Mouse (Mus musculus): ENCODE data around the gene Rab42.
A peak's percentile ranks its signal among the peaks of the same experiment; 100 is the strongest.

Rab42 gene

GRCm38 (mm10) chr4:132302939-132303479 lies at the start of gene Rab42:
Gene Rab42 (minus strand): TSS chr4:132303385.
- peak; percentile 23 to 57 for DNase-seq

- peak; percentile 24 to 34 for DNase-seq
Observed at GRCm38 (mm10) chr4:132352739-132353138, 49.6 kb upstream of the Rab42 start.

DNA sequence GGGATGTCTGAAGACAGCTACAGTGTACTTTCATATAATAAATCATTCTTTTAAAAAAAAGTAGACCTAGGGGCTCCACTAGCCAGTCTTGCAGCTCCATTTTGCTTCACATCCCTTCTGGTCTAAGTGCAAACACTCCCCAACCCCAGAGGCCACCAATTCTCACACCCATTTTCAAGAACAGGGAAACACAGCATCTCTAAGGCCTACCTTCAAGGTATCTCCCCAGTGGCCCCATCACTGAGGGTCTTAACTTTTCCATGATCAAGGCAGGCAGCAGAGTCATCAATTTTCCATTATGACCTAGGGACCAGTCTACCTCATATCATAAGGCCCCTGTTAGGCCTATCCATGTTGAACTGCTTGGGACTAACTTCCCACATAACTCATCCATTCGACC lies 48.2 kb upstream of the Rab42 start:
- no peak for DNase-seq

- DNase-seq: no peak
Observed at GRCm38 (mm10) chr4:132350854-132351253, 47.7 kb upstream of the Rab42 start.

DNA sequence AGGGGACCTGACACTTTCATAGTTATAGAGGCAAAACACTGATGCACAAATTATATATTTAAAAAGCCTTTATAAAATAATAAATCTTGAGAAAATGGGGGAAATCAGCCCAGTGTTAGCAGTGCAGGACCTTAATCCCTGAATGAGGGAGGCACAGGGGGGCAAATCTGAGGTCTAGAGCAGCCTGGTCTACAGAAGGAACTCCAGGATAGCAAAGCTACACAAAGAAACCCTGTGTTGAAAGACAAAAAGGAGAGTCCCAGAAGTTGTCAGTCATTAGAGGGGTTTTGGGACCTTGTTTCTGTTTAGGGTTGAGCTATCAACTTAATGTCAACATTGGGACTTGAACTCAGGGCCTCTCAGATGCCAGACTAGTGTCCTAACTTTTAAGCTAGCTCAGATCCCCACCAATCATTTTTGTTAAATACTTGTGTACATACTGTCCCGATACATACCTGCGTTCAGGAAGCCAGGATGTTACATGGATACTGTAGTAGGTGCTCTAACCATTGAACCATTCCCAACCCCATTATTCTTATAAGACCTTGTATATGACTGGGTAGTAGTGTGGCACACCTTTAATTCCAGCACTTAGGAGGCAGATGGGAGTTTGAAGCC lies 47.0 kb upstream of the Rab42 start:
- DNase-seq: no peak

DNA sequence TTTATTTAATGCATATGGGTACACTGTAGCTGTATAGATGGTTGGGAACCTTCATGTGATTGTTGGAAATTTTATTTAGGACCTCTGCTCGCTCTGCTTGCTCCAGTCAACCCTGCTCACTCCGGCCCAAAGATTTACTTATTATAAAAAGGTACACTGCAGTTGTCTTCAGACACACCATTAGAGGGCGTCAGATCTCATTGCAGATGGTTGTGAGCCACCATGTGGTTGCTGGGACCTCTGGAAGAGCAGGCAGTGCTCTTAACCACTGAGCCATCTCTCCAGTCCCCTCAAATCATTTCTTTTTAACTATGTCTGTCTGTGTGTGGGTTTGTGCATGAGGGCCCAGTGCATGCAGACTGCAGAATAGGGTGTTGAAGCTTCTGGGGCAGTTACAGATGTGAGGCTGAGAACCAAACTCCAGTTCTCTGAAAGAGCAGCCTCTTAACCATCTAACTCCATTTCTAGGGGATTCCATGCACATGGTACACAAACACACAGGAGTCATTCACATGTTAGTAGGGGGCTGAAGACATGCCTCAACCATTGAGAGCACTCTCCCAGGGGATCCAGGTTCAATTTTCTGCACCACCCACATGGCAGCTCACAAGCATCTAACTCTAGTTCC lies 46.4 kb upstream of the Rab42 start:
- no peak for DNase-seq

DNA sequence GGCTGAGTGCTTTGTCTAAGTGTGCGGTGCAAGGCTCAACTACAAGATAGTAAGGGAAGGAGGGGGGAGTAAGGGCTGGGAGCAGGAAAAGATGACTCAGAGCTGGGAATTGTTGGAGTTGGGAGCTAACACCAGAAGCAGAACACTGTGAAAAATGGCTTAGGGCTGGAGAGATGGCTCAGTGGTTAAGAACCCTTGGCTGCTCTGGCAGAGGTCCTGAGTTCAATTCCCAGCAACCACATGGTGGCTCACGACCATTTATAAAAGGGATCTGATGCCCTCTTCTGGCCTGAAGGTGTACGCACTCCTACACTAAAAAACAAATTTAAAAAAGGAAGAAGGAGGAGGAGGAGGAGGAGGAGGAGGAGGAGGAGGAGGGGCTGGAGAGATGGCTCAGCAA lies 43.5 kb upstream of the Rab42 start:
- DNase-seq: no peak

DNA sequence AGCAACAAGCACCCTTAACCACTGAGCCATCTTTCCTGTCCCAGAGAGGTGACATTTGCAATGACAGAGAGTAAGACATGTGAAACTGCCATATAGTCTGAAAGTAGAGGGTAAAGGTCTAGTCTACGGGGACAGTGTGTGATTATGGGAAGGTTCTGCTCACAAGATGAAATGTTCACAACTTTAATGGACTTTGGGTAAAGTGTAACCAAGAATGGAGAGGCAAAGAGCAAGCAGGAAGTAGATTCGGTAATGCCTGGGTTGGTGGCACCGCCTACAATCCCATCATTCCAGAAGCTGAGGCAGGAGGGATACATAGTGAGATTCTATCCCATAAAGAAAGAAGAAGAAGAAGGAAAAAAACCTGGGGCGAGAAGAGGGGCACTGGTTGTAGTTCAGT lies 43.1 kb upstream of the Rab42 start:
- DNase-seq: no peak

GRCm38 (mm10) chr4:132345843-132346212 lies 42.6 kb upstream of the Rab42 start:
- DNase-seq: no peak

DNA sequence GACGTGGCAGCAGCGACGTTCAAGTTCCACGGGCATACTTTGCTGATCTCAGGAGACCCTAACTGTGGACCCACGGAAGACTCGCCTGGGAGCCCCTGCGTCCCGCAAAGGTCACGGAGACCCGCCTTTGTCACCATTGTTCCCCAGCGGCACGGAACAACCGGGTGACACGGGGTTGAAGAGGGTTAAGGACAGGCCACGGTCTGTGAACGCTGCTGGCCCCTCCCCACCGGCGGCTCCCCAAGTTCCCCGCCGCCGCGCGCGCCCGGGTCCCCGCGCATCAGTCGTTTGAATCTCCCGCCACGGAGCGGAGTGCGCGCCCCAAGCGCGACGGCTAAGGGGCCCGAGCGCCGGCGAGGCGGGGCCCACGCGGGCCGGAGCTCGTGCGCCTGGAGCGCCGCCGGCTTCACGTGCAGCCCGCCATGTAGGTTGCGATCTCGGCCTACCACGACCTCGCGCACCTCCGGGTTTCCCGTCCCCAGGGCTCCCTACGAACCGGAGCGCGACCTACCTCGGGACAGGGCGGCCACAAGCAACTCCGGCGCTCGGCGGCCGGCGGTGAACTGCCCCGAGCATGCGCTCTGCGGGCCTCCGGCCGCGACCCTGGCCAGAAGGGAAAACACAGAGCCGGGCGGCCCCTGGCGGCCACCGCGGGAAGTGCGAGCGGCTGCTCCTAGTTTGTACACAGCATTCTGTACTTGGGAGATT lies 42.1 kb upstream of the Rab42 start:
- DNase-seq: peak; percentile 99

GRCm38 (mm10) chr4:132344403-132345134 lies 41.4 kb upstream of the Rab42 start:
- DNase-seq: no peak

GRCm38 (mm10) chr4:132341451-132341850 lies 38.3 kb upstream of the Rab42 start:
- no peak for DNase-seq

- peak; percentile 21 to 54 for DNase-seq
Observed at GRCm38 (mm10) chr4:132338943-132339342, 35.8 kb upstream of the Rab42 start.

- no peak for DNase-seq
Observed at GRCm38 (mm10) chr4:132332880-132333279, 29.7 kb upstream of the Rab42 start.

- DNase-seq: no peak
Observed at GRCm38 (mm10) chr4:132331960-132332359, 28.8 kb upstream of the Rab42 start.

GRCm38 (mm10) chr4:132329835-132330354 lies 26.7 kb upstream of the Rab42 start:
- DNase-seq: no peak

DNA sequence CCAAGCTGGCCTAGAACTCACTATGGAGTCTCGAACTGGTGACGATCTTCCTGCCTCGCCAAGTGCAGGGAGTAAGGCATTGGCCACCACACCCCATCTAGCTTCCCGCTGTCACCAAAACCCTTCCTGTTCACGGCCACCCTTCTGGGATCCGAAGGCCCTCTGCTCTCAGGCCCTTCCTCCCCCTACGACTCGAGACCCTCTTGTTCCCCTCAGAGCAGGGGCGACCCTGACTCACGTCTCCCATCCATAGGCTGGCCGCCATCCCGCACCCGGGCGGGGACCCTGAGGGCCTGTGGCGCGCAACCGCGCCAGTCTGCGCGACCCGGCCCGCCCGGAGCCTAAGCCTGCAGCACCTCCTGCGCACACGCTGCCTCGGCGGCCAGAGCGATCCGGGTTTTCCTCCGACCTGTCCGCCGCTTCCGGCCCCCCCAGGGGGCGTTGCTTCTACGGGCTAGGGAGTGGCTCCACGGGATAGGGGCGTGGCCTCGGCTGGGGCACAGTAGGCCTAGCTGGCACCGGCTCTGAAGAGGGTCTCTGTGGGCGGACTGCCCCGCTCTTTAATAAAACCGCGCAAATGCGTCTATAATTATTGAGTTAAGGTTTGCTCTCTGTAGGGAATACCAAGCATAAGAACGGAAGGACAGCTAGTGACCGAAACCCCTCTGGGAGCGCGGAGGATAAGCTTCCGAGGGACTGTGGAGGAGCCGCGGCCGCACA lies 26.1 kb upstream of the Rab42 start, which contains the start of gene Trnau1ap:
Gene Trnau1ap, minus strand, starts transcription at position 424 of the 720 bp plus-strand sequence.
- peak; percentile 88 to 95 for DNase-seq

DNA sequence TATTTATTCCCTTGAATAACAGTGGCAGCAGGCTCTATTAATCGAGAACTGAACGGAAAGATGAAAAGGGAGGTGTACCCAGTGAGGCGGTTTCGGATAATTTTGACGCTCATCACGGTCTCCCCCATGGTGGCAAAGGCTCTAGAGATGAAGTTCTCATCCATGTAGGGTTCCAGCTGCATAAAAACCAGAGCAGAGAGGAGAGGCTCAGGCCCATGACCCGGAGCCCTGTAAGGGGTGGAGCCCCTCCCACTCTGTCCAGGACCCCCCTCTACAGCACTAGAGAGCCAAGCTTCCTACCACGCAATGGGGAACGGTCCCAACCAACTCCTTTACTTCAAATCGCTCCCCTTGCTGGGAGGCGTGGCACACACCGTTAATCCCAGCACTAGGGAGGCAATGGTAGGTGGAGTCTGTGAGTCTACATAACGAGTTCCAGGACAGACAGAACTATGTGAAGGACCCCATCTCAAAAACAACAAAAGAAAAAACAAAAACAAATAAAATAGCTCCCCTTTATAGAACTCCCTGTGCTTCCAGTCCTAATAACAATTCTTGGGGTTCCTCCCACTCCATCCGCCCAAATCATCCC lies 25.3 kb upstream of the Rab42 start:
- no peak for DNase-seq

DNA sequence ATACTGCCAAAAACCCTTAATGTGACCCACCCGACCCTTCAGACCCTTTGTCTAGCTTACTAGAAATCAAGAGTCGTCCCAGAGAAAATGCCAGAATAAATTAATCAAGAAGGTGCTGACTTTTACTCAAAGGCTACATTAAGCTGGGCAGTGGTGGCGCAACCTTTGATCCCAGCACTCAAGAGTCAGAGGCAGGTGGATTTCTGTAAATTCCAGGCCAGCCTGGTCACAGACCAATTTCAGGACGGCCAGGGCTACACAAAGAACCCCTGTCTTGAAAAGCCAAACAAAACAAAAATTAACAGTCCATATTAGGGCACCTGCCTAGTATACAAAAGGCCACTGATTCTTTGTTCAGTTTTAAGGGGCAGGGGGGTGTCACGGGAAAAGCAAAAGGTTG lies 23.3 kb upstream of the Rab42 start:
- no peak for DNase-seq

GRCm38 (mm10) chr4:132315711-132316110 lies 12.5 kb upstream of the Rab42 start:
- DNase-seq: no peak

GRCm38 (mm10) chr4:132312627-132313026 lies 9.4 kb upstream of the Rab42 start:
- no peak for DNase-seq

- DNase-seq: no peak
Observed at GRCm38 (mm10) chr4:132311801-132312200, 8.6 kb upstream of the Rab42 start.

All from cerebellum, postnatal 25 days (tissue).